Mouse (Mus musculus) cerebellum, adult 11 months (tissue): ENCODE data around the gene Fbxw16.
"Not testable (repeated sequence)": the region's sequence is repeated elsewhere in the genome, so short reads cannot be mapped to it uniquely, and the experiment has no call there.

Source experiments
- DNase-seq: peaks from one replicate; pipeline ENCODE4 v3.0.0; 2022

The Fbxw16 gene

GRCm38 (mm10) chr9:109449040-109449439 lies at the start of gene Fbxw16:
Gene Fbxw16, minus strand, starts transcription at chr9:109449140.
- no peak for DNase-seq

- not testable (repeated sequence) for DNase-seq
These were observed 46.8 kb upstream of the Fbxw16 start, which contains the start of gene Fbxw19 for GRCm38 (mm10) chr9:109495775-109496174. Gene Fbxw19, minus strand, starts transcription at chr9:109495875.

- no peak for DNase-seq
These were observed 16.0 kb downstream of the Fbxw16 start for GRCm38 (mm10) chr9:109432956-109433355.

GRCm38 (mm10) chr9:109404196-109404595 lies 44.7 kb downstream of the Fbxw16 start, which contains the start of gene Fbxw22:
Gene Fbxw22, minus strand, starts transcription at chr9:109404296.
- DNase-seq = not testable (repeated sequence)
